Mouse (Mus musculus) MEL (cell line): Measurements from ENCODE around the gene Sppl3.

Experiments used
- E2F4 ChIP-seq: IDR thresholded peaks from 2 replicates; pipeline ENCODE4 v1.6.1; 2011; ENCODE audit warnings: low read depth, low read length, improper control_type of control experiment, borderline replicate concordance
- EP300 ChIP-seq, 2 experiments: IDR thresholded peaks; 2 replicates each; pipeline ENCODE4 v1.6.1; 2011; ENCODE audit warnings: improper control_type of control experiment in 2 of 2, low read length in 2 of 2, low read depth in 1 of 2, mild to moderate bottlenecking in 1 of 2
- POLR2A ChIP-seq, 2 experiments: IDR thresholded peaks; 2 replicates each; pipeline ENCODE4 v1.6.1; 2011 to 2012; ENCODE audit warnings: low read length in 2 of 2, mild to moderate bottlenecking in 2 of 2, control low read depth in 1 of 2, improper control_type of control experiment in 1 of 2, low read depth in 1 of 2, moderate library complexity in 1 of 2; ENCODE audit not compliant: control insufficient read depth in 1 of 2, insufficient read depth in 1 of 2, poor library complexity in 1 of 2
- TAL1 ChIP-seq: IDR thresholded peaks from 2 replicates; pipeline ENCODE4 v1.6.1; 2012; ENCODE audit warnings: mild to moderate bottlenecking, inconsistent platforms, low read length, moderate library complexity, mixed read lengths
- UBTF ChIP-seq: IDR thresholded peaks from 2 replicates; pipeline ENCODE4 v1.6.1; 2012; ENCODE audit warnings: low read depth, mild to moderate bottlenecking, inconsistent platforms, low read length, improper control_type of control experiment, moderate library complexity, borderline replicate concordance; ENCODE audit not compliant: insufficient read depth
- USF2 ChIP-seq, 2 experiments: IDR thresholded peaks; 2 replicates each; pipeline ENCODE4 v1.6.1; 2011 to 2012; ENCODE audit warnings: improper control_type of control experiment in 2 of 2, low read length in 2 of 2, borderline replicate concordance in 1 of 2, inconsistent platforms in 1 of 2, low read depth in 1 of 2, mild to moderate bottlenecking in 1 of 2; ENCODE audit not compliant: insufficient read depth in 1 of 2
- ZC3H11A ChIP-seq: IDR thresholded peaks from 2 replicates; pipeline ENCODE4 v1.6.1; 2012; ENCODE audit warnings: low read depth, mild to moderate bottlenecking, inconsistent platforms, low read length, improper control_type of control experiment

GRCm38 (mm10) chr5:115031576-115031975, 20.6 kb downstream of the Sppl3 start:
- no peak for TF ChIP-seq EP300 (IDR thresholded peaks at IDR 0.05; ENCODE audit: low read depth in 1 of 2, low read length in 2 of 2)
- TF ChIP-seq UBTF, result no peak
- no peak for TF ChIP-seq POLR2A (IDR thresholded peaks at IDR 0.05; ENCODE audit: control insufficient read depth in 1 of 2, insufficient read depth in 1 of 2, low read depth in 1 of 2, low read length in 2 of 2, poor library complexity in 1 of 2)
- no peak for TF ChIP-seq USF2 (IDR thresholded peaks at IDR 0.05; ENCODE audit: borderline replicate concordance in 1 of 2, insufficient read depth in 1 of 2, low read depth in 1 of 2, low read length in 2 of 2)
- no peak for TF ChIP-seq ZC3H11A
- TF ChIP-seq TAL1, result no peak
- no peak for TF ChIP-seq E2F4
